29 mouse cellular contexts compared by ENCODE assay signal in the genomic region with DNA sequence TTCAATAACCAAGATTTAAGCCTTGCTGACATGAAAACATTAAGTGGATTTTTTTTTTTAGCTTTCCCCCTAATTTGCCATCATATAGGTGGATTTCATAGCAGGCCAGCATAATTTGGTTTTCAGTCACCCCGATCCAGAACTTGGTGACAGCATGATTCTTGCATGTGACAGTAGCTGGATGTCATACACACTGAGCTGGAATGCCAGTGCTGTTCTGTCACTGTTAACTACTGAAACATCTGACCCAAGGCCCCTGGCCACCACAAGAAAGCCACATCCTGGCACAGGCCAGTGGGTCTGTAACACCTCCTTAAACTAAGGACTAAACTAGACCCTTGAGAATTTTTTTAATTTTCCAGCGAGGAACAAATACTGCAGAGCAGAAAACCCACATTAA. TPM values are rescaled to one million over a fixed set of nuclear protein-coding genes. Genes with fewer than 3 reads are reported as not detected.
DNase-seq lines count a peak whose midpoint lies in the region; ATAC-seq and TF ChIP-seq lines count a peak whose summit lies in the region.
"Had no signal": no experiment of that assay in that cellular context is flagged by ENCODE, and none has a peak within 500 bp of the region (broad histone marks: within the 10 kb centered on the region; RNA-seq: fewer than 3 reads in every experiment).

No protein-coding gene starts in this region.

- no peak for TF ChIP-seq EP300 in lung, postnatal 0 days (IDR thresholded peaks at IDR 0.05)

- no peak overlapping the region for H3K4me2 ChIP-seq in kidney, embryonic 16.5 days (replicated peaks; ENCODE audit: low read depth, low read length)
- no peak overlapping the region for H3K4me2 ChIP-seq in lung, embryonic 15.5 days
- H3K4me2 ChIP-seq in lung, postnatal 0 days (replicated peaks; ENCODE audit: low read depth, low read length): no peak overlapping the region
- H3K4me2 ChIP-seq: embryonic facial prominence, embryonic 12.5 days; embryonic facial prominence, embryonic 15.5 days; heart, embryonic 12.5 days; heart, embryonic 15.5 days; hindbrain, embryonic 13.5 days had no signal

- DNase-seq in kidney, postnatal 14 days: peak; percentile 2
- DNase-seq in lung, postnatal 0 days (ENCODE audit: low spot score): no peak
- peak; percentile 4 for DNase-seq in lung, postnatal 14 days
- no peak for DNase-seq in lung, postnatal 25 days (ENCODE audit: low spot score)
- peak; percentile 13 for DNase-seq in forelimb bud, embryonic 11.5 days (ENCODE audit: low read depth, low spot score)
- DNase-seq in spleen, adult 12 weeks (ENCODE audit: low spot score): no peak
- DNase-seq: adrenal gland, adult 8-10 months; cerebellum, adult 11 months; cerebellum, adult 2 months; cerebellum, adult 9-11 months; cerebellum, postnatal 25 days; forebrain, postnatal 0 days; gastrocnemius, postnatal 25 days; heart, adult 18-20 months; heart, postnatal 10 days; heart, postnatal 36 days had no signal

- ATAC-seq in kidney, embryonic 16.5 days (ENCODE audit: low FRiP score, low TSS enrichment): no peak
- ATAC-seq in lung, embryonic 15.5 days (ENCODE audit: borderline replicate concordance, extremely low read depth, low FRiP score, low TSS enrichment): 0 out of 2 replicates have a peak, but pooled peaks have one; percentile 12
- no peak for ATAC-seq in lung, postnatal 0 days
- ATAC-seq: activated CD4-positive, CD25-positive, alpha-beta regulatory T cell, adult 4 months; CD4-positive, CD25-positive, alpha-beta regulatory T cell, adult 4 months; forebrain, embryonic 14.5 days; forebrain, postnatal 0 days had no signal

- no peaks in the 10 kb centered on the region for H3K4me1 ChIP-seq in kidney, embryonic 16.5 days (ENCODE audit: insufficient read depth, low read length)
- H3K4me1 ChIP-seq in lung, embryonic 15.5 days: peaks cover 17% of the 10 kb centered on the region
- H3K4me1 ChIP-seq in lung, postnatal 0 days (ENCODE audit: insufficient read depth, low read depth, low read length): no peaks in the 10 kb centered on the region
- H3K4me1 ChIP-seq: embryonic facial prominence, embryonic 12.5 days; heart, embryonic 12.5 days; hindbrain, embryonic 10.5 days; hindbrain, embryonic 13.5 days had no signal

- no peak overlapping the region for H3K27ac ChIP-seq in kidney, embryonic 16.5 days (ENCODE audit: low read length)
- H3K27ac ChIP-seq in lung, embryonic 15.5 days: no peak overlapping the region
- H3K27ac ChIP-seq in lung, postnatal 0 days (ENCODE audit: low read length): no peak overlapping the region
- H3K27ac ChIP-seq: embryonic facial prominence, embryonic 12.5 days; embryonic facial prominence, embryonic 15.5 days; heart, embryonic 15.5 days; hindbrain, embryonic 10.5 days; hindbrain, embryonic 13.5 days had no signal

- no peaks in the 10 kb centered on the region for H3K27me3 ChIP-seq in kidney, embryonic 16.5 days (ENCODE audit: insufficient read depth, low read length)
- H3K27me3 ChIP-seq in lung, embryonic 15.5 days: no peaks in the 10 kb centered on the region
- H3K27me3 ChIP-seq in lung, postnatal 0 days (replicated peaks; ENCODE audit: insufficient read depth, low read length): no peaks in the 10 kb centered on the region
- H3K27me3 ChIP-seq: embryonic facial prominence, embryonic 12.5 days; embryonic facial prominence, embryonic 15.5 days; heart, embryonic 12.5 days; heart, embryonic 15.5 days; hindbrain, embryonic 13.5 days had no signal

- TF ChIP-seq CTCF in lung, postnatal 0 days (IDR thresholded peaks at IDR 0.05): no peak

- H3K9ac ChIP-seq in kidney, embryonic 16.5 days (replicated peaks; ENCODE audit: low read length): no peak overlapping the region
- no peak overlapping the region for H3K9ac ChIP-seq in lung, embryonic 15.5 days
- no peak overlapping the region for H3K9ac ChIP-seq in lung, postnatal 0 days (replicated peaks; ENCODE audit: low read depth)
- H3K9ac ChIP-seq: embryonic facial prominence, embryonic 12.5 days; embryonic facial prominence, embryonic 15.5 days; forebrain, postnatal 0 days; heart, embryonic 12.5 days; heart, embryonic 15.5 days; hindbrain, embryonic 13.5 days had no signal

- 66% methylated on average over 2 of the region's 2 CpGs for WGBS in kidney, embryonic 16.5 days
- WGBS in lung, embryonic 15.5 days: 38% methylated on average over 2 of the region's 2 CpGs
- WGBS in lung, postnatal 0 days: 44% methylated on average over 2 of the region's 2 CpGs

- H3K36me3 ChIP-seq in kidney, embryonic 16.5 days (ENCODE audit: insufficient read depth, low read length): no peaks in the 10 kb centered on the region
- no peaks in the 10 kb centered on the region for H3K36me3 ChIP-seq in lung, embryonic 15.5 days
- H3K36me3 ChIP-seq in lung, postnatal 0 days (ENCODE audit: insufficient read depth, low read length): no peaks in the 10 kb centered on the region
- H3K36me3 ChIP-seq: embryonic facial prominence, embryonic 12.5 days; embryonic facial prominence, embryonic 15.5 days; heart, embryonic 12.5 days; heart, embryonic 15.5 days; hindbrain, embryonic 10.5 days; hindbrain, embryonic 13.5 days had no signal

- H3K9me3 ChIP-seq in kidney, embryonic 16.5 days (ENCODE audit: low read length): no peaks in the 10 kb centered on the region
- H3K9me3 ChIP-seq in lung, embryonic 15.5 days: no peaks in the 10 kb centered on the region
- no peaks in the 10 kb centered on the region for H3K9me3 ChIP-seq in lung, postnatal 0 days (ENCODE audit: low read length)
- H3K9me3 ChIP-seq: embryonic facial prominence, embryonic 12.5 days; embryonic facial prominence, embryonic 15.5 days; heart, embryonic 12.5 days; heart, embryonic 15.5 days; hindbrain, embryonic 10.5 days; hindbrain, embryonic 13.5 days had no signal

- H3K4me3 ChIP-seq in kidney, embryonic 16.5 days (ENCODE audit: low read length): no peak overlapping the region
- no peak overlapping the region for H3K4me3 ChIP-seq in lung, embryonic 15.5 days
- no peak overlapping the region for H3K4me3 ChIP-seq in lung, postnatal 0 days (ENCODE audit: low read depth, low read length)
- H3K4me3 ChIP-seq: embryonic facial prominence, embryonic 12.5 days; embryonic facial prominence, embryonic 15.5 days; heart, embryonic 12.5 days; heart, embryonic 15.5 days; hindbrain, embryonic 10.5 days; hindbrain, embryonic 13.5 days had no signal

RNA-seq across cellular contexts. Expression of a gene that starts 15.4 kb away (rescaled TPM):
- polyA plus RNA-seq in kidney, embryonic 16.5 days (2015; fragmentation: Nextera tagmentation; extraction: Ambion mirVana): not detected in 2 replicates
- not detected in 2 replicates for polyA plus RNA-seq in lung, embryonic 15.5 days (2015; fragmentation: Nextera tagmentation; extraction: Ambion mirVana)
- polyA plus RNA-seq in lung, postnatal 0 days (2015; fragmentation: Nextera tagmentation; extraction: Ambion mirVana): not detected in 2 replicates
- polyA plus RNA-seq: activated CD4-positive, CD25-positive, alpha-beta regulatory T cell, adult 4 months; C2C12; CD4-positive, CD25-positive, alpha-beta regulatory T cell, adult 4 months; embryonic facial prominence, embryonic 12.5 days; embryonic facial prominence, embryonic 15.5 days; forebrain, embryonic 11.5 days; forebrain, embryonic 14.5 days; forebrain, postnatal 0 days; heart, embryonic 12.5 days; heart, embryonic 15.5 days; hindbrain, embryonic 10.5 days; hindbrain, embryonic 13.5 days had no signal

Comparison
In these comparisons a context has a peak if more than half of its experiments do, and no peak if none do; other contexts are left out.
1. DNase-seq: peak in kidney, postnatal 14 days (single experiment), lung, postnatal 14 days (single experiment) and forelimb bud, embryonic 11.5 days (single experiment); none in lung, postnatal 0 days (single experiment), lung, postnatal 25 days (single experiment) and spleen, adult 12 weeks (single experiment).